Mouse (Mus musculus) gastrocnemius, adult 8-10 months (tissue): ENCODE measurements around the gene Stra8. TPM values are rescaled to one million over a fixed set of nuclear protein-coding genes. Genes with fewer than 3 reads are reported as not detected.

Experiments used
- DNase-seq, 2 experiments: peaks; one replicate each; pipeline ENCODE4 v3.0.0; 2022; ENCODE audit warnings: low spot score in 2 of 2
- total RNA-seq, 4 experiments: library from RNA; stranded (reverse); gene quantifications; 2 replicates each; pipeline ENCODE4 v1.2.4; 2022

Gene Stra8
- total RNA-seq: not detected

GRCm38 (mm10) chr6:34919956-34920355 lies at the start of gene Stra8:
Gene Stra8 (plus strand): TSS chr6:34920163.
- DNase-seq: no peak

DNA sequence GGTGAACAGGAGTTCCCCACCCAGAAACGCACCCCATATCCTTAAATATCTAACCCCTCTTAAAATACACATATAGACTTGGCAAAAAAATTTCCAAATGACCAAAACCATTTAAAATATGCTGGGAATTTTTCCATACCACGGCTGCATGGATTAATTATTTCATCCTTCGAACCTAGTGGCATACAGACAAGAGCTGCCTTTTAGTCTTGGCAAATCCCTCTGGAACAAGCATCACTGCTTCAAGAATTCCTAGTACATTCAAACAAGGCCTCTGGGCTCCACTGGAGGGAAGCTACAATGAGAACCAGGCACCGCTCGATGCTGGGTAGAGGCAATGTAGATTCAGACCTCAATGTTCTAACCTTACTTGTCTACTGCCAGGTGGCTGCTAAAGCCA lies 49.2 kb upstream of the Stra8 start:
- no peak for DNase-seq

GRCm38 (mm10) chr6:34871929-34872328 lies 48.0 kb upstream of the Stra8 start:
- DNase-seq: no peak

GRCm38 (mm10) chr6:34872871-34873270 lies 47.1 kb upstream of the Stra8 start:
- no peak for DNase-seq

DNA sequence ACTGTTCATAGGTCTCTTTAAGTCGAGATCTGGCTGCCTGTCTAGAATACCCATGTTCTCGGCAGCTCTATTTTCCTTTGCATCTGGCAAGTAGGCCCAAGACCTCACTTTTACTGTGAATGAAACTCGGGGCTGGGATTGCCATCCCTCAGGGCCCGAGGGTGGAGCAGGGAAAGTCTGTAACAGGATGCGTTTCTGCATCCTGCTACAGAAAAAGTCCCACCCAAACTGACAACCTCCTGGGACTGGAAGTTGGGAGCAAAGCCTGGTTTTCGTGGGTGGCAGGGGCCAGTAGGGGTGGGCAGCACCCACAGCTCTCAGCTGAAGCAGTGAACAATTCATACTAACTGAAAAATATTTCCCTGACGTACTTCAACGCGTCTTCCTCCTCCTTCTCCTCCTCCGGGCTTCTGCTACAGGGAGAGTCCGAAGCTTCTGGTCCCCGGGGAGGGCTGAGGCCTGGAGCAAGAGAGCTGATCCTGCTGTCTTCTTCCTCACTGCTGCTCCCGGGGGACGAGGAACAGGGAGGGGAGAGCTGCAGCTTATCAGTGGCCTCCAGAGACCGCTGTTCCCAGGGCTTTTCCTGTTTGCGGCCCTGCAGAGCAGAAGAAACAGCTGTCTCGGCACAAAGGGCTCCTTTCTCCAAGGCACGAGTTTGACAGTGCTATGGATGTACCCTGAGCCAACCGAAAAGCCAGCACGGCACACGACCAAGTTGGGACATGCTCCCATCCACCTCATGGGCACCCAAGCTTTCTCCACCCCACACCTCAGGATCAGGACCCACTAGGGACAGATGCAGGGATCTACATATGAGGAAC lies 45.7 kb upstream of the Stra8 start:
- peak; percentile 62 to 71 for DNase-seq

- no peak for DNase-seq
These were observed 44.6 kb upstream of the Stra8 start for GRCm38 (mm10) chr6:34875268-34875761.

DNA sequence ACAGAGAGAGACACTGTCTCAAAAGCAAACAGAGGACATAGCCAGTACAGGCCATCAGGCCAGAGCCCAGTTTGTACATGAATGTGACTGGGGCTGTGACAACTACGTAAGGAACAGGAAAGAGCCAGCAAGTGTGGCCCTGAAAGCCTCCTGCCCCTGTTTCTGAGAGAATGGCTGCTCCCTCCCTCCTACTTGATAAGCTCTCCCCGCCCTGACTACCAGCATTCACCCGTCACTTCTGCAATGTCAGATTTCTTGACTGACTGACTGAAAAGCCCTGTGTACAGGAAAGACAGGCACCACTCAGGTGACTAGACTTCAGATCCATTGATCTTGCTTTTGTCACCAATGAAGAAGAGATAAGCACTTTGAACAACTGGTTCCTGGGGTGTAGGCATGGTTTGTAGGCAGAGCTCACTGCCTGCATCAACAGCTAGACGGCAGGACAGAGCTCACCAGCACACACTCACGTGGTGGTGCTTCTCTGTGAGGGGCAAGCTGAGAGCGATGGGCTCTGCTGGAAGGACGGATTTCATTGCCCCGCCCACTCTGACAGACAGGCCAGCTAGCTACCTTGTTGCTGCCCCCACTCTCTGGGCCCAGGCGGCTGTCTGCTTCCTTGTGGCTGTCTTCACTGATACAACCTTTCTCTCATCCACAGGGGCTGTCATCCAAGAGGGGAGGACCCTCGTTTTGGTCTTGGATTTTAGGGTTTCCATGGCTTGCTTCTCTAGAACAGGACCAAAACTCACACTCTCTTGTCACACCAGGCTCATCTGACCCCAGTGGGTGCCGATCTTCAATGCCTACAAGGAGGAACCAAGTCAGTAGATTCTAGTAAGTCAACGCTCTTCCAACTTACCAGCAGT lies 43.8 kb upstream of the Stra8 start:
- no peak for DNase-seq

GRCm38 (mm10) chr6:34876835-34877156 lies 43.2 kb upstream of the Stra8 start:
- DNase-seq: no peak

DNA sequence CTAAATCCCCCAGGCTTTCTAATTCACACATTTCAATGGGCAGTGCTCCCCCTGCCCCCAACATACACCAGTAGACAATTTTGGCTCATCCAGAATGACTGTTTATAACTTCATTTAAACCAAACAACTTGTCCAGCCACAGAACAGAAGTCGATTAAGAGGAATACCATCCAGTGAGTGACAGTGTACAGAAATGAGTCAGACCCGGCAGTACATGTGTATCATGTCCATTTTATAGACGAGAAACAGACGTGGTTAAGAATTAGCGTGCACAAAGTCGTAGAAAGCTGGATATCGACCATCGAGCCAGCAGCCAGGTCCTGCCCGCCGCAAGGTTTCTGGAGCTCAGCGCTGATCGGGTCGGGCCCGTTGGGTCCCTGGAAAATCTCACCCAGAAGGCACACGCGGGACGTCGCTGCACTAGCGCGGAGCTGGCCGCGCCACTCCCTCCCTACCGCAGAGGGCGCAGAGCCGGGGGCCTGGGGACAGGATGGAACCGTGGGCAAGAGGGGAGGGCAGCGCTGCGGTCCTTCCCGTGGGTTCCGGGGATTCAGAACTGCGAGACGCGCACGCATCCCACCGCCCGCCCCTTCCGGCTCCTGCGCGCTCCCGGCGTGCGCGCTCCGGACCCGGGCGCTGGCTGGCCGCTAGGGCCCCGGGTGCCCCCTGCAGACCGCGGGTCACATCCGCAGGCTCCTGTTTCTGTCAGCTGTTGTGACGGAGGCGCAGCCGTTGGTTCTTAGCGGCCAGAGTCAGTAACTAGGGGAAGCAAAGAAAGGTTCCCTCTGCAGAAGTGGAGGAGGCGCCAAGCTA lies 42.2 kb upstream of the Stra8 start, which contains the start of gene Cyren:
Gene Cyren (minus strand): TSS at position 552 of the 813 bp plus-strand sequence.
- DNase-seq: peak; percentile 87 to 91

DNA sequence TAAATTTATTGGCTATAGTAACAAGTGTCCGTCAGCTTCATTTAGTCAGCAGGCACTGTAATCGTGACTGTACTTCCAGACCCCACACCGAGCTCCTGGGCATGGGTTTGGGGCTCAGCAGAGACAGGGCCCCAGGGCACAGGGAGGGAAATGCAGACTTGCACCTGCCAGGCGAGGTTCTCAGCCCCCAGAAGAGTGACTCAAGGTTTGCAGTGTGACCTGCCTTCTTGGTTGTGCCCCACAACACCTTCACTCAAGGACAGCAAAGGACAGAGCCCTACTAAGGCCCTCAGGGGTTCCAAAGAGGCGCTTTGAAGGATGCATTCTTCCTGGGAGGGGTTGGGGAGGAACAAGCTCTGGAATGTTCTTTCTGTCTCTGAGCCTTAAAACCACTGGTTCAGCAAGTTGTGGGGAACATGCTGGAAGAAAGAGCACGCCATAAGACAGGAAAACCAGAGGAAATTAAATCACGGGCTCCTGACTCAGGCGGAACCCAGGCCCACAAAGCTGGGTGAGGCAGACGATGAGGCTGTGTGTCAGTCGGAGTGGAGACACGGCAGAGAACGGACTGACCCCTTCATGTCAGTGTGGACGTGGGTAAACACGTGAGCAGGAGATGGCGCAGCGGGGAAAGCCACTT lies 40.7 kb upstream of the Stra8 start:
- no peak for DNase-seq

GRCm38 (mm10) chr6:34879911-34880475 lies 40.0 kb upstream of the Stra8 start:
- DNase-seq: no peak

DNA sequence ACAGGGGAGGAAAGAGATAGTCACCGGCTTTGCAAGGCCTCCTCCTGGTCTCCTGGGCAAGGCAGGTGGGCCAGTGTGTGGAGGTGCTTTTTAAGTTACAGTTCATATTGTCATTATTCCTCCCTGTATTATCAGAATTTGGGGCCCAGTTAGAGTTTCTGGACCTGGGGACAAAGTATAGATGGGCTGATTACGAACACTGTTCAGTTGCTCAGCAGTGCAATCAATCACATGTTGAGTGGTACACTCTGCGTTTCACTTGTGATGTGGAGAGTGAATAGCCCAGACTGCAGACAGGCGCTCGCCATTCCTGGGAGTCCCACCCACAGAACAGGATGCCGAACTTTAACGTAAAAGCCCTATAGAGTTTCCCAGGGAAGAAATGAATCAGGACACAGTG lies 35.2 kb upstream of the Stra8 start:
- DNase-seq: no peak

- no peak for DNase-seq
These were observed 32.7 kb upstream of the Stra8 start for GRCm38 (mm10) chr6:34887131-34887850.

GRCm38 (mm10) chr6:34889185-34889584 lies 30.8 kb upstream of the Stra8 start:
- DNase-seq: no peak

GRCm38 (mm10) chr6:34895569-34895968 lies 24.4 kb upstream of the Stra8 start:
- no peak for DNase-seq

GRCm38 (mm10) chr6:34896168-34896780 lies 23.7 kb upstream of the Stra8 start:
- no peak for DNase-seq

DNA sequence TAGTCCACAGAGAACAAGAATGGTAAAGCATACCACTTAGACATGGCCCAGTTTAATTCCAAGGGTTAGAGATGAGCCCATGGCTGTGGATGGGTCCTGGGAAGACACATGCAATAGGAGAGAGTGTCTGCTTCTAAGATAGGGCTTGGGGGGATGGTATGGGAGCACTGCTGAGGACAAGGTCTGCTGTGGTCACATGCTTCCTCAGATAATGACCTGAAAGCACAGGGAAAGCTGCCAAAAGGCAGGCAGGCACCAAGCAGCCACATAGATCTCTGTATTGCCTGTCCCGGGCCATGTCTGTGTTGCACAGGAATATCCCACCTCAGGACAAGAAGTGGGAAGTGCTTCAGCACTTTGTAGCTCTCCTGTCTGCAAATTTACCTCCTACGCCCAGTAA lies 20.8 kb upstream of the Stra8 start:
- DNase-seq: no peak

DNA sequence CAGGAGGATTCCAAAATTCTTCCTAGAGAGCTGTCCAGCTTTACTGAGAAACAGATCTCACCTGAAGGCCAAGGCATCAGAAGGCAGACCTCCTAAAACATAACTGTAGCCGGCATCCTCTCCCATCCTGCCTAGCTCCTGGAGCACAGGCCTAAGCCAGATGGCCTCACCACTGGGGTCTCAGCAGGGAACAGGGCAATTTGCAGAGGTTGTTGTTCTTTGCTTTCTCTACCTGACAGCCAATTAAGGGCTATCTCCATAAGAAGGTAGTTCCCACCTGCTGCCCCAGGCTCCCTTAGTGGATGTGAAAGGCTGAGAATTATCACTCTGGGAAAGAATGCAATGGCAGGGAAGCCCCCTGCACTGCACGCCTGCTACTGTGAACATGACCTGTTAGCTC lies 19.0 kb upstream of the Stra8 start:
- no peak for DNase-seq

DNA sequence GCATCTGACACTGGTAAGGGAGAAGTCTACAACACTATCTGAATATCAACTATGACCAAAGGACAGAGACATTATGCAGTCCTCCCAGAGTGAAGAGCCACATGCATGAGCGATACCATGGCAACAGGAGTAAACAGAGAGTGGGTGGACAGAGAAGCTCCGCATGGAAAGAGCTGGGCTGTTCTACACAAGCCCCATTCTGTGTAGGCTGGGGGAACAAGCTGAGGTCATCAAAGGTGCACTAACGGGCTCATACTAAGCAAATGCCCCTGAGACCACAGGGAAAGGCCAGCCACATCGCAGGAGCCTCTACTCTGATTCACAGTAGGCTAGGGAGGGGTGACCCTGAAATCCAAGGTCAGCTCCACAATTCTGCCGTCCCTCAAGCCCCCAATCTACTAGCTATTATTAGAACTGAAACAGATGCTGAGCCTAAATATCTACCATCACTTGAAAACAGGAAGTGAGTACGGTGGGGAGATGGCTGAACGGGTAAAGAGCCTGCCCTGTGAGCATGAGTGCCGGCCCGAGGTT lies 18.0 kb upstream of the Stra8 start:
- DNase-seq: no peak
